Mouse (Mus musculus) c-Kit-positive CD71-positive TER-119-positive erythroid progenitor cells, embryonic 14.5 days (primary cell): Measurements from ENCODE around the gene Naa16.

ENCODE experiments used
- DNase-seq: peaks from one replicate; pipeline ENCODE4 v3.0.0-alpha.2; 2013; ENCODE audit warnings: low spot score

Gene Naa16

GRCm38 (mm10) chr14:79330944-79331561, 59.5 kb downstream of the Naa16 start:
- peak; percentile 50 for DNase-seq

- DNase-seq: peak; percentile 68
Measured at GRCm38 (mm10) chr14:79327033-79327432, 63.5 kb downstream of the Naa16 start.

- DNase-seq: no peak
Measured at GRCm38 (mm10) chr14:79324112-79324840, 66.3 kb downstream of the Naa16 start.

GRCm38 (mm10) chr14:79321881-79322280, 68.7 kb downstream of the Naa16 start:
- DNase-seq: no peak

GRCm38 (mm10) chr14:79321152-79321551, 69.4 kb downstream of the Naa16 start:
- DNase-seq: peak; percentile 57

GRCm38 (mm10) chr14:79317602-79318001, 73.0 kb downstream of the Naa16 start:
- DNase-seq: no peak

GRCm38 (mm10) chr14:79315877-79316276, 74.7 kb downstream of the Naa16 start:
- DNase-seq: no peak

GRCm38 (mm10) chr14:79314245-79315010, 76.2 kb downstream of the Naa16 start:
- DNase-seq: no peak

GRCm38 (mm10) chr14:79313439-79314175, 77.0 kb downstream of the Naa16 start:
- no peak for DNase-seq

GRCm38 (mm10) chr14:79312719-79313118, 77.9 kb downstream of the Naa16 start:
- DNase-seq: no peak

- no peak for DNase-seq
Measured at GRCm38 (mm10) chr14:79311918-79312454, 78.6 kb downstream of the Naa16 start.

GRCm38 (mm10) chr14:79309115-79309514, 81.5 kb downstream of the Naa16 start:
- no peak for DNase-seq

GRCm38 (mm10) chr14:79308364-79308763, 82.2 kb downstream of the Naa16 start:
- no peak for DNase-seq

- DNase-seq: no peak
Measured at GRCm38 (mm10) chr14:79307908-79308307, 82.7 kb downstream of the Naa16 start.

GRCm38 (mm10) chr14:79307138-79307537, 83.4 kb downstream of the Naa16 start:
- peak; percentile 81 for DNase-seq

- DNase-seq: no peak
Measured at GRCm38 (mm10) chr14:79304873-79305464, 85.6 kb downstream of the Naa16 start.

GRCm38 (mm10) chr14:79303150-79303549, 87.4 kb downstream of the Naa16 start:
- DNase-seq: no peak

- DNase-seq: peak; percentile 96
Measured at GRCm38 (mm10) chr14:79301466-79301875, 89.1 kb downstream of the Naa16 start, which contains the start of gene Rgcc. Rgcc (minus strand) TSS chr14:79301645.

GRCm38 (mm10) chr14:79300641-79301350, 89.8 kb downstream of the Naa16 start:
- no peak for DNase-seq

GRCm38 (mm10) chr14:79299796-79300195, 90.8 kb downstream of the Naa16 start:
- DNase-seq: no peak

GRCm38 (mm10) chr14:79299230-79299629, 91.3 kb downstream of the Naa16 start:
- no peak for DNase-seq
